Mouse (Mus musculus) CH12.LX (cell line): ENCODE data around the gene Stub1. TPM values are rescaled to one million over a fixed set of nuclear protein-coding genes. Genes with fewer than 3 reads are reported as not detected.

Experiments used
- DNase-seq: peaks from one replicate; pipeline ENCODE4 v3.0.0-alpha.2; 2013; ENCODE audit errors: extremely low read depth
- H3K27ac ChIP-seq: 2 replicates; pipeline ENCODE4 v1.5.1; 2012; ENCODE audit warnings: low read depth, mild to moderate bottlenecking, control low read depth, moderate library complexity; ENCODE audit not compliant: insufficient read depth
- H3K27me3 ChIP-seq: replicated peaks from 2 replicates; pipeline ENCODE3; 2012; ENCODE audit warnings: inconsistent platforms
- H3K36me3 ChIP-seq, 2 experiments: replicated peaks in 1 of 2; 2 replicates each; pipeline versions ENCODE3 to v1.6.1; 2012; ENCODE audit warnings: inconsistent platforms in 1 of 2, low read length in 1 of 2, mild to moderate bottlenecking in 1 of 2, mixed read lengths in 1 of 2, moderate library complexity in 1 of 2; ENCODE audit not compliant: control insufficient read depth in 1 of 2, insufficient read depth in 1 of 2
- H3K4me1 ChIP-seq, 2 experiments: 2 replicates each; pipeline ENCODE4 v1.6.1; 2012; ENCODE audit warnings: inconsistent platforms in 1 of 2, moderate library complexity in 1 of 2; ENCODE audit not compliant: insufficient read depth in 2 of 2, control insufficient read depth in 1 of 2
- H3K4me2 ChIP-seq: 2 replicates; pipeline ENCODE4 v1.6.1; 2012; ENCODE audit warnings: low read depth, mild to moderate bottlenecking, control low read depth; ENCODE audit not compliant: poor library complexity, insufficient read depth, severe bottlenecking
- H3K4me3 ChIP-seq, 3 experiments: fragments of 150-350 bp in 1 of 3; sonication (generic) in 1 of 3; replicated peaks in 1 of 3; 2 replicates each; pipeline versions ENCODE3 to v1.5.1; 2011 to 2012; ENCODE audit warnings: low read depth in 2 of 3, low read length in 2 of 3, mild to moderate bottlenecking in 2 of 3, moderate library complexity in 2 of 3, control low read depth in 1 of 3, improper control_type of control experiment in 1 of 3, inconsistent platforms in 1 of 3, mixed read lengths in 1 of 3; ENCODE audit not compliant: poor library complexity in 1 of 3
- H3K79me2 ChIP-seq: replicated peaks from 2 replicates; pipeline ENCODE4 v1.6.1; 2012; ENCODE audit warnings: mild to moderate bottlenecking, moderate library complexity; ENCODE audit not compliant: control insufficient read depth, poor library complexity, insufficient read depth, severe bottlenecking; ENCODE audit errors: extremely low read depth
- H3K9ac ChIP-seq: 2 replicates; pipeline ENCODE4 v1.6.1; 2012; ENCODE audit warnings: low read depth, mild to moderate bottlenecking, control low read depth, moderate library complexity; ENCODE audit not compliant: insufficient read depth
- H3K9me3 ChIP-seq: replicated peaks from 2 replicates; pipeline ENCODE3; 2012; ENCODE audit warnings: low read length, inconsistent platforms, mixed read lengths
- CHD1 ChIP-seq: IDR thresholded peaks from 2 replicates; pipeline ENCODE4 v1.6.1; 2012; ENCODE audit warnings: low read depth, low read length, improper control_type of control experiment, inconsistent platforms
- CHD2 ChIP-seq: IDR thresholded peaks from 2 replicates; pipeline ENCODE4 v1.6.1; 2011; ENCODE audit warnings: low read length, improper control_type of control experiment
- CTCF ChIP-seq, 2 experiments: IDR thresholded peaks in 1 of 2; conservative IDR thresholded peaks in 1 of 2; 2 replicates each; pipeline ENCODE4 v1.5.1; 2011 to 2012; ENCODE audit warnings: low read depth in 2 of 2, low read length in 2 of 2, improper control_type of control experiment in 1 of 2, inconsistent platforms in 1 of 2, mild to moderate bottlenecking in 1 of 2, moderate library complexity in 1 of 2
- E2F4 ChIP-seq: IDR thresholded peaks from 2 replicates; pipeline ENCODE4 v1.6.1; 2011; ENCODE audit warnings: low read depth, low read length, improper control_type of control experiment; ENCODE audit not compliant: insufficient replicate concordance
- ELF1 ChIP-seq: IDR thresholded peaks from 2 replicates; pipeline ENCODE4 v1.6.1; 2014; ENCODE audit warnings: low read depth, mild to moderate bottlenecking, inconsistent platforms, low read length, improper control_type of control experiment
- EP300 ChIP-seq: IDR thresholded peaks from 2 replicates; pipeline ENCODE4 v1.6.1; 2011; ENCODE audit warnings: low read length, improper control_type of control experiment
- GABPA ChIP-seq: IDR thresholded peaks from 2 replicates; pipeline ENCODE4 v1.6.1; 2012; ENCODE audit warnings: low read depth, low read length, improper control_type of control experiment, inconsistent platforms; ENCODE audit not compliant: insufficient replicate concordance
- HCFC1 ChIP-seq: IDR thresholded peaks from 2 replicates; pipeline ENCODE4 v1.6.1; 2012; ENCODE audit warnings: low read depth, mild to moderate bottlenecking, inconsistent platforms, low read length, improper control_type of control experiment
- IRF4 ChIP-seq: IDR thresholded peaks from 2 replicates; pipeline ENCODE4 v1.6.1; 2014; ENCODE audit warnings: low read depth, mild to moderate bottlenecking, inconsistent platforms, low read length, improper control_type of control experiment
- JUN ChIP-seq: IDR thresholded peaks from 2 replicates; pipeline ENCODE4 v1.6.1; 2011; ENCODE audit warnings: low read depth, mild to moderate bottlenecking, low read length, improper control_type of control experiment, moderate library complexity; ENCODE audit not compliant: insufficient read depth
- JUND ChIP-seq: conservative IDR thresholded peaks from 2 replicates; pipeline ENCODE4 v1.6.1; 2011; ENCODE audit warnings: low read depth, low read length, improper control_type of control experiment
- MXI1 ChIP-seq: IDR thresholded peaks from 2 replicates; pipeline ENCODE4 v1.6.1; 2011; ENCODE audit warnings: mild to moderate bottlenecking, low read depth, low read length, improper control_type of control experiment
- POLR2AphosphoS2 ChIP-seq: IDR thresholded peaks from 2 replicates; pipeline ENCODE4 v1.6.1; 2011; ENCODE audit warnings: low read depth, low read length, improper control_type of control experiment
- RAD21 ChIP-seq: IDR thresholded peaks from 2 replicates; pipeline ENCODE4 v1.6.1; 2011; ENCODE audit warnings: low read depth, mild to moderate bottlenecking, low read length, improper control_type of control experiment, moderate library complexity
- SIN3A ChIP-seq: IDR thresholded peaks from 2 replicates; pipeline ENCODE4 v1.6.1; 2012; ENCODE audit warnings: low read length, improper control_type of control experiment, inconsistent platforms
- SMC3 ChIP-seq: IDR thresholded peaks from 2 replicates; pipeline ENCODE4 v1.6.1; 2011; ENCODE audit warnings: low read depth, low read length, improper control_type of control experiment
- TBP ChIP-seq: conservative IDR thresholded peaks from 2 replicates; pipeline ENCODE4 v1.6.1; 2011; ENCODE audit warnings: low read depth, low read length, improper control_type of control experiment
- TCF12 ChIP-seq: IDR thresholded peaks from 2 replicates; pipeline ENCODE4 v1.6.1; 2014; ENCODE audit warnings: low read depth, mild to moderate bottlenecking, inconsistent platforms, low read length, improper control_type of control experiment
- ZKSCAN1 ChIP-seq: IDR thresholded peaks from 2 replicates; pipeline ENCODE4 v1.6.1; 2012; ENCODE audit warnings: low read depth, inconsistent platforms, low read length, improper control_type of control experiment, borderline replicate concordance
- ZMIZ1 ChIP-seq: IDR thresholded peaks from 2 replicates; pipeline ENCODE4 v1.6.1; 2012; ENCODE audit warnings: low read depth, mild to moderate bottlenecking, inconsistent platforms, low read length, improper control_type of control experiment
- dilution Hi-C: fragments of 300-500 bp; cut with MboI; formaldehyde crosslinking; loops from 2 replicates; pipeline ENCODE4 v1.14.3; 2020; ENCODE audit warnings: low sequenced_read_pairs; ENCODE audit not compliant: extremely low pct_unique_long_range_greater_than_20kb, extremely low pct_ligation_motif_present
- in situ Hi-C: fragments of 300-500 bp; cut with MboI; formaldehyde crosslinking; loops from 3 replicates; pipeline ENCODE4 v1.14.3; 2019; ENCODE audit warnings: low sequenced_read_pairs, low pct_ligation_motif_present, low pct_unique_long_range_greater_than_20kb, mixed read lengths
- polyA plus RNA-seq: library from polyadenylated mRNA; unstranded; fragments of >175 nt; gene quantifications from 2 replicates; pipeline ENCODE4 v1.2.1, GENCODE M21; 2012; ENCODE audit warnings: low read depth; ENCODE audit not compliant: insufficient read length
- total RNA-seq, 2 experiments: library from RNA; depleted of rRNA; stranded (reverse); fragments of 300-350 nt in 1 of 2; fragments of >200 nt in 1 of 2; gene quantifications; 2 replicates each; pipeline ENCODE4 v1.2.3; 2012 to 2014

Gene Stub1
- total and polyA plus RNA-seq, 3 experiments, result 62.9 to 98.3 (median 84.8) TPM

GRCm38 (mm10) chr17:25783861-25784574 lies 49.2 kb downstream of the Stub1 start:
- dilution Hi-C loops, result no loop called here
- Histone ChIP-seq H3K27ac (no peak overlapping the region), H3K79me2 (no peaks in the 10 kb centered on the region), H3K4me2 (peak overlapping the region; percentile 46; the same call in 1 of the 2 replicates), H3K4me3 (no peak overlapping the region), H3K4me1 (peaks cover 7 to 16% of the 10 kb centered on the region in 2 experiments), H3K9me3 (no peaks in the 10 kb centered on the region), H3K9ac (no peak overlapping the region), H3K36me3 (peaks cover 64 to 81% of the 10 kb centered on the region in 2 experiments), H3K27me3 (no peaks in the 10 kb centered on the region)
- in situ Hi-C loops, result no loop called here
- DNase-seq, result no peak
- no peak for TF ChIP-seq MXI1
- TF ChIP-seq EP300, result no peak
- no peak for TF ChIP-seq IRF4

GRCm38 (mm10) chr17:25783086-25783485 lies 50.1 kb downstream of the Stub1 start:
- H3K27ac ChIP-seq, result no peak overlapping the region
- DNase-seq, result no peak
- no peak overlapping the region for H3K4me3 ChIP-seq
- TF ChIP-seq ZMIZ1 (0 out of 2 replicates have a peak, but pooled peaks have one; percentile 18), CTCF (conservative IDR thresholded peaks at IDR 0.05 in 1 of 2, IDR thresholded peaks at IDR 0.05 in 1 of 2; ENCODE audit: low read depth in 2 of 2, low read length in 2 of 2) (no peak)
- H3K9me3 ChIP-seq, result no peaks in the 10 kb centered on the region
- no peaks in the 10 kb centered on the region for H3K79me2 ChIP-seq
- no peak overlapping the region for H3K4me2 ChIP-seq
- peaks cover 66 to 83% of the 10 kb centered on the region in 2 experiments for H3K36me3 ChIP-seq
- dilution Hi-C loops, result no loop called here
- no peak overlapping the region for H3K9ac ChIP-seq
- in situ Hi-C loops, result no loop called here
- H3K27me3 ChIP-seq, result no peaks in the 10 kb centered on the region
- H3K4me1 ChIP-seq, result peaks cover 11 to 16% of the 10 kb centered on the region in 2 experiments

GRCm38 (mm10) chr17:25781339-25781738 lies 51.9 kb downstream of the Stub1 start:
- DNase-seq, result no peak
- no peak overlapping the region for H3K27ac ChIP-seq
- peaks cover 73 to 79% of the 10 kb centered on the region in 2 experiments for H3K36me3 ChIP-seq
- H3K27me3 ChIP-seq, result no peaks in the 10 kb centered on the region
- TF ChIP-seq E2F4 (no peak), CHD1 (no peak), ZMIZ1 (no peak), GABPA (no peak), SMC3 (no peak), ZKSCAN1 (no peak), HCFC1 (no peak), CHD2 (no peak), TCF12 (no peak), TBP (no peak), POLR2AphosphoS2 (no peak), JUN (no peak), JUND (no peak), ELF1 (no peak), SIN3A (no peak), RAD21 (no peak), IRF4 (no peak)
- no peaks in the 10 kb centered on the region for H3K9me3 ChIP-seq
- peaks cover 11 to 16% of the 10 kb centered on the region in 2 experiments for H3K4me1 ChIP-seq
- H3K4me3 ChIP-seq, result no peak overlapping the region
- no peak overlapping the region for H3K9ac ChIP-seq
- in situ Hi-C loops, result no loop called here
- H3K4me2 ChIP-seq, result no peak overlapping the region
- no peaks in the 10 kb centered on the region for H3K79me2 ChIP-seq
- dilution Hi-C loops, result no loop called here
